Mouse (Mus musculus) MN1 (cell line): ENCODE data around the gene Bivm.

ENCODE experiments used
- DNase-seq: peaks from one replicate; pipeline ENCODE4 v3.0.0-alpha.2; 2016; ENCODE audit warnings: low spot score

Bivm gene

DNA sequence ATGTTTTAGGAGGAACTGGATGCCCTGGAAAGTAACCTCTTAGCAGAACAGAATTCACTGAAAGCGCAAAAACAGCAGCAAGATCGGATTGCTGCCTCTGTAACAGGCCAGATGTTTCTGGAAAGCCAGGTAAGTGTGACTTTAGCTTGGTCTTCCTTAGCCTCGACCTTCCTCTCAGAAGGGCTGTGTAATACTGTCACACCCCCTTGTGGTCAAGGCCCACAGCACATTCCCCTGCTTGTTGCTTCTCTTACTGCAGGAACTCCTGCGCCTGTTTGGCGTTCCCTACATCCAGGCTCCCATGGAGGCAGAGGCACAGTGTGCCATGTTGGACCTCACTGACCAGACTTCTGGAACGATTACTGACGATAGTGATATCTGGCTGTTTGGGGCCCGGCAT, 55.1 kb downstream of the Bivm start:
- DNase-seq = peak; percentile 54

DNA sequence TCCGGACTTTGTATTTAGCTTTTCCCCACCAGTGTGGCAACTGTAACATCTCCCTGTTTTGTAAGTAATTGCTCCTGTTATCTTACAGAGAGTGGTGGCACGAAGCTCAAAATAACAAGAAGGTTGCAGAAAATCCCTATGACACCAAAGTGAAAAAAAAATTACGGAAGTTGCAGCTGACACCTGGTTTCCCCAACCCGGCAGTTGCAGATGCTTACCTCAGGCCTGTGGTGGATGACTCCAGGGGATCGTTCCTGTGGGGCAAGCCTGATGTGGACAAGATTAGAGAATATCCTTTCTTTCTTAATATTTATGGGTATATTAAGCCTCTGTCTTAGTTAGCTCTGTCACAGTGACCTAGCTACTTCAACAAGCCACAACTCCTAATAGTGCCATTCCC, 59.3 kb downstream of the Bivm start:
- DNase-seq = no peak

DNA sequence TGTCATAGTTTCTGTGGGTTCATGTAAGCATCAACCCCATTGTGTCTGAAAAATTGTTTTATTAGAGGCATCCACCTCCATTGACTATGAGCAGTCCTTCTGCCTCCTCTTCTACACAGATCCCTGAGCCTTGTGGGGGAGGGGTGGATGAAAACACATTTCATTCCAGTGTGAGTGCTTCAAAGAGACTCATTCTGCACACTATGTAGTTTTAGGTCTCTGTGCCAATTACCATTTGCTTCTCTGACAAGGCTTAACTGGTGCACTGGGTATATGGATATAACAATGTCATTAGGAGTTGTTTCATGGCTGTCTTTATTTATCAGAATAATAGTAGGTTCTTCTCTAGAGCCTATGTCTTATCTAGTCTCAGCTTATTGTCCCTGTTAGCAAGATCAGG, 67.6 kb downstream of the Bivm start:
- DNase-seq = no peak
